Mouse (Mus musculus): ENCODE results near the gene Galnt2.

DNA sequence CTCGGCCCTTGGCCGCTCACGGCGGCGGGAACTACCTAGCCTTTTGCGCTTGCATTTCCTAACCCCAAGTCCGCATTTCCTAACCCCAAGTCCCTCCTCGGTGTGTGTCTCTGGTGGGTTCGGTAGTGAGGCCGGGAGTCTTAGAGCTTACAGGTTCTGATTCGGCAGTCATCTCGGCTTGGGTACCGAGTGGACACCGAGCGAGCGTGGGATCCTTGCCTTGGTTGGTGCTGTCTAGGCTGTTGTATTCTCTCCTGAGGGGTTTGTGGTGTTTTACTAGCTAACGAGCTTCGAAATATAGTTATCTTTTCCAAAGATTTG lies 1.0 kb downstream of the Galnt2 start:
- TF ChIP-seq CTCF (IDR thresholded peaks at IDR 0.05; ENCODE audit: low read depth): no peak
- TF ChIP-seq EP300 (IDR thresholded peaks at IDR 0.05; ENCODE audit: low read depth): no peak

Measured in liver, postnatal 0 days (tissue).